Mouse (Mus musculus): ENCODE results near the gene Gm20388.

- TF ChIP-seq CTCF (IDR thresholded peaks at IDR 0.05; ENCODE audit: control insufficient read depth, insufficient read depth, low read length), result no peak
- no peak for TF ChIP-seq POLR2A (IDR thresholded peaks at IDR 0.05; ENCODE audit: borderline replicate concordance, control insufficient read depth, low read depth, low read length)
Observed at GRCm38 (mm10) chr8:122084145-122084544, 2173.5 kb downstream of the Gm20388 start.

All from bone marrow, adult 2 months (tissue).